Mouse (Mus musculus) forebrain, embryonic 11.5 days (tissue): ENCODE data around the gene Dmbt1. TPM values are rescaled to one million over a fixed set of nuclear protein-coding genes. Genes with fewer than 3 reads are reported as not detected.
"Not testable (repeated sequence)": the region's sequence is repeated elsewhere in the genome, so short reads cannot be mapped to it uniquely, and the experiment has no call there.

Experiments used
- ATAC-seq: fragments of 200-750 bp; cut with Nextera tagmentation; replicated peaks from 2 replicates; pipeline ENCODE4 v1.8.0; 2017; ENCODE audit warnings: moderate TSS enrichment; ENCODE audit not compliant: low FRiP score
- DNase-seq: peaks from one replicate; pipeline ENCODE4 v3.0.0-alpha.2; 2017; ENCODE audit warnings: low spot score
- H3K27ac ChIP-seq: fragments of 300-500 bp; sonication (generic); 2 replicates; pipeline ENCODE4 v1.5.1; 2014; ENCODE audit warnings: low read depth, low read length
- H3K27me3 ChIP-seq: fragments of 300-500 bp; sonication (generic); 2 replicates; pipeline ENCODE4 v1.6.1; 2014; ENCODE audit warnings: mild to moderate bottlenecking, low read length, mixed read lengths; ENCODE audit not compliant: control insufficient read depth, insufficient read depth
- H3K36me3 ChIP-seq: fragments of 300-500 bp; sonication (generic); 2 replicates; pipeline ENCODE4 v1.6.1; 2014; ENCODE audit warnings: mild to moderate bottlenecking, low read length, moderate library complexity, mixed read lengths; ENCODE audit not compliant: control insufficient read depth, insufficient read depth
- H3K4me1 ChIP-seq: fragments of 300-500 bp; sonication (generic); replicated peaks from 2 replicates; pipeline ENCODE4 v1.6.1; 2014; ENCODE audit warnings: low read length, mixed read lengths; ENCODE audit not compliant: control insufficient read depth, insufficient read depth
- H3K4me2 ChIP-seq: fragments of 300-500 bp; sonication (generic); 2 replicates; pipeline ENCODE4 v1.6.1; 2014; ENCODE audit warnings: low read depth, mild to moderate bottlenecking, low read length, moderate library complexity, mixed read lengths; ENCODE audit not compliant: severe bottlenecking
- H3K4me3 ChIP-seq: fragments of 300-500 bp; sonication (generic); 2 replicates; pipeline ENCODE4 v1.5.1; 2014; ENCODE audit warnings: low read depth, low read length
- H3K9ac ChIP-seq: fragments of 300-500 bp; sonication (generic); 2 replicates; pipeline ENCODE4 v1.6.1; 2014; ENCODE audit warnings: low read length
- H3K9me3 ChIP-seq: fragments of 300-500 bp; sonication (generic); 2 replicates; pipeline ENCODE4 v1.6.1; 2016; ENCODE audit warnings: low read length, mixed read lengths; ENCODE audit not compliant: control insufficient read depth
- WGBS: fragments of 180-500 bp; shearing (Covaris S2); extraction: QIAGEN DNeasy Blood & Tissue Kit; methylation state at CpG from one replicate; pipeline ENCODE4 v1.1.7; 2014; 5-methylcytosine and 5-hydroxymethylcytosine counted together
- polyA plus RNA-seq: library from polyadenylated mRNA; unstranded; fragments of >200 nt; fragmentation: Nextera tagmentation; extraction: Ambion mirVana; gene quantifications from 2 replicates; pipeline ENCODE4 v1.2.1, GENCODE M21; 2014

The Dmbt1 gene
- polyA plus RNA-seq, 1 experiment from 2014 or later: not detected

DNA sequence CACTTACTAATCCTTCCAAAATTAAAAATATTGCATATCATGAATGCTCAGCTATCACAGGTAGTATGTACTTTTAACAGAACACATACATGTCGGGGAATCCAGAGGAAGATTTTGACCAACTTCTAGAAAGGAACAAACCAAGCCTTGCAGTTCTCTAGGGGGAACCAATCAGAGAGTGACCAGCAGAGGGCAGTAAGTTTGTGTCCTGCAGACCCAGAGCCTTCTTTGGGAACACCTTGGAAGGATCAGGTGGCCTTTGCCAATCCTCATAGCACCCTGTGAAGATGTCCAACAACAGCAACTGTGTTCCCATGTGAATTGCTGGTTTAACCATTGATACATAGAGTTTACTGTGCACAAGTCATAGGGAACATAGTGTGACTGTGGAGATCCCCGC is 30.7 kb downstream of the Dmbt1 start:
- no peak overlapping the region for H3K9ac ChIP-seq
- no peak overlapping the region for H3K27ac ChIP-seq
- no peak overlapping the region for H3K4me2 ChIP-seq
- ATAC-seq: no peak
- no peaks in the 10 kb centered on the region for H3K36me3 ChIP-seq
- no peak overlapping the region for H3K4me3 ChIP-seq
- no peaks in the 10 kb centered on the region for H3K27me3 ChIP-seq
- WGBS: 87% methylated on average over 2 of the region's 2 CpGs
- no peaks in the 10 kb centered on the region for H3K9me3 ChIP-seq
- DNase-seq: no peak
- H3K4me1 ChIP-seq: no peaks in the 10 kb centered on the region

DNA sequence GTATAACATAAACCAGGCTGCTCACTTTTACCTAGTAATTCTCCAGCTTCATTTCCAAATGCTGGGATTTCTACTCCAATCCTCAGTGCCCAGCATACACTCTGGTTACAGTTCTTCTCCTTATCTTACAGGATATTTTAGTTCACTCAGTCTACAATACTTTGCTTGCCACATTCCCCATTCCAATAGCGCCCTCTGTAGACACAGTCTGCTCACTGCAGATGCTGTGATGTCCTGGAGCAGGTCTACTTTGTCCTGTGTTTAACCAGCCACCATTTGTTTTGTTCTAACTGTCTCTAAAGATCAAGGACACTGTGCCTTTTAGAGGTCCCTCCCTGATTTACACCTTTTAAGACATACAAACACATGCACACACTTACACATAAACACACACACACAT is 36.3 kb downstream of the Dmbt1 start:
- H3K9me3 ChIP-seq, H3K4me1 ChIP-seq, H3K27ac ChIP-seq, H3K4me3 ChIP-seq, H3K4me2 ChIP-seq, ATAC-seq, H3K27me3 ChIP-seq, H3K9ac ChIP-seq, H3K36me3 ChIP-seq, DNase-seq: not testable (repeated sequence)
- 4% methylated on average over 1 of the region's 1 CpGs for WGBS

GRCm38 (mm10) chr7:131073476-131073875 is 41.6 kb downstream of the Dmbt1 start:
- H3K36me3 ChIP-seq, H3K4me2 ChIP-seq, H3K27me3 ChIP-seq, H3K27ac ChIP-seq, DNase-seq, H3K4me1 ChIP-seq, H3K9ac ChIP-seq, ATAC-seq, H3K9me3 ChIP-seq, H3K4me3 ChIP-seq: not testable (repeated sequence)
- WGBS: 84% methylated on average over 3 of the region's 3 CpGs

GRCm38 (mm10) chr7:131074098-131074497 is 42.2 kb downstream of the Dmbt1 start:
- DNase-seq, ATAC-seq, H3K36me3 ChIP-seq, H3K4me1 ChIP-seq, H3K27me3 ChIP-seq, H3K4me2 ChIP-seq, H3K27ac ChIP-seq, H3K9me3 ChIP-seq, H3K9ac ChIP-seq, H3K4me3 ChIP-seq: not testable (repeated sequence)
- 83% methylated on average over 6 of the region's 6 CpGs for WGBS

- no peak overlapping the region for H3K4me3 ChIP-seq
- no peaks in the 10 kb centered on the region for H3K36me3 ChIP-seq
- H3K4me1 ChIP-seq: no peaks in the 10 kb centered on the region
- no peaks in the 10 kb centered on the region for H3K9me3 ChIP-seq
- ATAC-seq (no peak), DNase-seq (peak; percentile 55)
- H3K9ac ChIP-seq: no peak overlapping the region
- no peaks in the 10 kb centered on the region for H3K27me3 ChIP-seq
- WGBS: 9% methylated on average over 1 of the region's 1 CpGs
- H3K4me2 ChIP-seq: no peak overlapping the region
- H3K27ac ChIP-seq: no peak overlapping the region
Observed at GRCm38 (mm10) chr7:131075956-131076355, 44.1 kb downstream of the Dmbt1 start.

- not testable (repeated sequence) for H3K9me3 ChIP-seq, H3K27me3 ChIP-seq, DNase-seq, H3K4me2 ChIP-seq, H3K9ac ChIP-seq, ATAC-seq, H3K4me3 ChIP-seq, H3K27ac ChIP-seq, H3K4me1 ChIP-seq, H3K36me3 ChIP-seq
- WGBS: 81% methylated on average over 9 of the region's 9 CpGs
Observed at GRCm38 (mm10) chr7:131082403-131082802, 50.5 kb downstream of the Dmbt1 start.

GRCm38 (mm10) chr7:131112486-131112885 is 80.6 kb downstream of the Dmbt1 start:
- no peaks in the 10 kb centered on the region for H3K4me1 ChIP-seq
- no peaks in the 10 kb centered on the region for H3K36me3 ChIP-seq
- no peak overlapping the region for H3K27ac ChIP-seq
- ATAC-seq (no peak), DNase-seq (peak; percentile 73)
- no peak overlapping the region for H3K4me2 ChIP-seq
- no peaks in the 10 kb centered on the region for H3K9me3 ChIP-seq
- no peaks in the 10 kb centered on the region for H3K27me3 ChIP-seq
- no peak overlapping the region for H3K4me3 ChIP-seq
- WGBS: 32% methylated on average over 3 of the region's 3 CpGs
- no peak overlapping the region for H3K9ac ChIP-seq

DNA sequence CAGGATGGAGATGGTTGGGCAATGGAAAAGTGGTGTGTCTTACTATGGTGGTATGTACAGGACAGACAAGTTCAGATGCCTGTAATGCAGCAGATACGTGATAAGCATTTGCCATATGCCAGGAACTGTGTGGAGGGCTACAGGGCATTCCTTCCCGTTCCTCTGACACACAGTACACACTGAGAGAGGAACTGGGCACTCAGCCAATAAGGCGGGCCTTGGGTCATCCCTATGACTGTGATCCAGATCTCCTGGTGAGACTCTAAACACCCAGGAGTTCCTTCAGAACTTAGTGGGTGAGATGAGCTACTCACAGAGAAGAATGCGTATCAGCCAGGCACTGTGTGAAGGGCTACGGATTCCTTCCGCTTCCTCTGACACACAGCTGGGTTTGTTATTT is 81.8 kb downstream of the Dmbt1 start:
- WGBS: 83% methylated on average over 6 of the region's 6 CpGs
- DNase-seq (no peak), ATAC-seq (no peak)
- no peaks in the 10 kb centered on the region for H3K9me3 ChIP-seq
- no peak overlapping the region for H3K9ac ChIP-seq
- H3K36me3 ChIP-seq: no peaks in the 10 kb centered on the region
- H3K27me3 ChIP-seq: no peaks in the 10 kb centered on the region
- H3K4me3 ChIP-seq: no peak overlapping the region
- H3K4me1 ChIP-seq: no peaks in the 10 kb centered on the region
- no peak overlapping the region for H3K4me2 ChIP-seq
- H3K27ac ChIP-seq: no peak overlapping the region

- Histone ChIP-seq H3K27ac (no peak overlapping the region), H3K27me3 (no peaks in the 10 kb centered on the region), H3K9me3 (no peaks in the 10 kb centered on the region), H3K9ac (no peak overlapping the region), H3K4me2 (no peak overlapping the region), H3K36me3 (no peaks in the 10 kb centered on the region), H3K4me3 (no peak overlapping the region), H3K4me1 (no peaks in the 10 kb centered on the region)
- no peak for ATAC-seq
- no peak for DNase-seq
- WGBS: 85% methylated on average over 2 of the region's 2 CpGs
Observed at GRCm38 (mm10) chr7:131114434-131114833, 82.6 kb downstream of the Dmbt1 start.
